Mouse (Mus musculus) MEL (cell line): ENCODE measurements at regions not wholly inside any gene's neighbourhood (a gene's known extent, or its start where the extent isn't known, plus 50 kb on each side); places are given as distances from the start of the nearest gene placed in this dataset.

Experiments
- DNase-seq: peaks from one replicate; pipeline ENCODE4 v3.0.0; 2011; ENCODE audit warnings: low read depth, low spot score
- H3K27ac ChIP-seq: 2 replicates; pipeline ENCODE4 v1.5.1; 2012; ENCODE audit warnings: low read depth, mild to moderate bottlenecking, control low read depth, low read length, moderate library complexity; ENCODE audit not compliant: control insufficient read depth
- H3K27me3 ChIP-seq, 2 experiments: fragments of 150-350 bp in 1 of 2; sonication (generic) in 1 of 2; 2 replicates each; pipeline ENCODE4 v1.6.1; 2012; ENCODE audit warnings: low read length in 2 of 2, mild to moderate bottlenecking in 2 of 2, improper control_type of control experiment in 1 of 2, moderate library complexity in 1 of 2; ENCODE audit not compliant: insufficient read depth in 2 of 2, control insufficient read depth in 1 of 2
- H3K36me3 ChIP-seq, 2 experiments: 2 replicates each; pipeline ENCODE4 v1.6.1; 2012 to 2014; ENCODE audit warnings: low read length in 2 of 2, improper control_type of control experiment in 1 of 2, inconsistent platforms in 1 of 2, mild to moderate bottlenecking in 1 of 2; ENCODE audit not compliant: insufficient read depth in 2 of 2, control insufficient read depth in 1 of 2
- H3K4me1 ChIP-seq, 2 experiments: fragments of 150-350 bp in 1 of 2; sonication (generic) in 1 of 2; 2 replicates each; pipeline ENCODE4 v1.6.1; 2012; ENCODE audit warnings: low read length in 2 of 2, improper control_type of control experiment in 1 of 2, mild to moderate bottlenecking in 1 of 2; ENCODE audit not compliant: insufficient read depth in 2 of 2, control insufficient read depth in 1 of 2
- H3K4me3 ChIP-seq, 2 experiments: fragments of 150-350 bp in 1 of 2; sonication (generic) in 1 of 2; 2 replicates each; pipeline ENCODE4 v1.5.1; 2012; ENCODE audit warnings: low read depth in 2 of 2, low read length in 2 of 2, mild to moderate bottlenecking in 2 of 2, moderate library complexity in 2 of 2, control low read depth in 1 of 2, improper control_type of control experiment in 1 of 2; ENCODE audit not compliant: control insufficient read depth in 1 of 2, insufficient read depth in 1 of 2
- H3K79me2 ChIP-seq: 2 replicates; pipeline ENCODE4 v1.6.1; 2012; ENCODE audit warnings: mild to moderate bottlenecking, low read length, moderate library complexity; ENCODE audit not compliant: control insufficient read depth, poor library complexity, insufficient read depth
- H3K9ac ChIP-seq: 2 replicates; pipeline ENCODE4 v1.6.1; 2012; ENCODE audit warnings: low read depth, mild to moderate bottlenecking, control low read depth, low read length, moderate library complexity; ENCODE audit not compliant: control insufficient read depth, poor library complexity, severe bottlenecking
- H3K9me3 ChIP-seq: fragments of 150-350 bp; sonication (generic); replicated peaks from 2 replicates; pipeline ENCODE4 v1.6.1; 2012; ENCODE audit warnings: mild to moderate bottlenecking, low read length, improper control_type of control experiment, moderate library complexity; ENCODE audit not compliant: insufficient read depth
- CTCF ChIP-seq, 3 experiments: IDR thresholded peaks in 2 of 3; conservative IDR thresholded peaks in 1 of 3; 2 replicates each; pipeline ENCODE4 v1.5.1; 2011 to 2012; ENCODE audit warnings: low read length in 3 of 3, low read depth in 2 of 3, mild to moderate bottlenecking in 2 of 3, improper control_type of control experiment in 1 of 3, inconsistent platforms in 1 of 3, mixed read lengths in 1 of 3, moderate library complexity in 1 of 3; ENCODE audit not compliant: control insufficient read depth in 1 of 3, insufficient read depth in 1 of 3, poor library complexity in 1 of 3, severe bottlenecking in 1 of 3
- E2F4 ChIP-seq: IDR thresholded peaks from 2 replicates; pipeline ENCODE4 v1.6.1; 2011; ENCODE audit warnings: low read depth, low read length, improper control_type of control experiment, borderline replicate concordance
- ETS1 ChIP-seq: IDR thresholded peaks from 2 replicates; pipeline ENCODE4 v1.6.1; 2012; ENCODE audit warnings: low read depth, mild to moderate bottlenecking, inconsistent platforms, low read length, improper control_type of control experiment, moderate library complexity
- GATA1 ChIP-seq: IDR thresholded peaks from 2 replicates; pipeline ENCODE4 v1.6.1; 2011; ENCODE audit warnings: low read depth, low read length, improper control_type of control experiment
- JUND ChIP-seq: IDR thresholded peaks from 2 replicates; pipeline ENCODE4 v1.6.1; 2011; ENCODE audit warnings: low read depth, mild to moderate bottlenecking, improper control_type of control experiment, low read length
- MAX ChIP-seq: IDR thresholded peaks from 2 replicates; pipeline ENCODE4 v1.6.1; 2011; ENCODE audit warnings: low read length, improper control_type of control experiment
- MXI1 ChIP-seq: IDR thresholded peaks from 2 replicates; pipeline ENCODE4 v1.6.1; 2011; ENCODE audit warnings: mild to moderate bottlenecking, low read depth, low read length, improper control_type of control experiment
- MYC ChIP-seq: IDR thresholded peaks from 2 replicates; pipeline ENCODE4 v1.6.1; 2011; ENCODE audit warnings: low read depth, mild to moderate bottlenecking, low read length, improper control_type of control experiment, moderate library complexity
- NRF1 ChIP-seq: IDR thresholded peaks from 2 replicates; pipeline ENCODE4 v1.6.1; 2014; ENCODE audit warnings: low read depth, mild to moderate bottlenecking, inconsistent platforms, low read length, improper control_type of control experiment, moderate library complexity; ENCODE audit not compliant: poor library complexity, insufficient read depth, severe bottlenecking
- POLR2AphosphoS2 ChIP-seq: IDR thresholded peaks from 2 replicates; pipeline ENCODE4 v1.6.1; 2011; ENCODE audit warnings: low read length, improper control_type of control experiment
- RCOR1 ChIP-seq: IDR thresholded peaks from 2 replicates; pipeline ENCODE4 v1.6.1; 2012; ENCODE audit warnings: low read depth, mild to moderate bottlenecking, inconsistent platforms, low read length, improper control_type of control experiment
- TBP ChIP-seq: IDR thresholded peaks from 2 replicates; pipeline ENCODE4 v1.8.0; 2011; ENCODE audit warnings: low read depth, low read length, improper control_type of control experiment
- UBTF ChIP-seq: IDR thresholded peaks from 2 replicates; pipeline ENCODE4 v1.6.1; 2012; ENCODE audit warnings: low read depth, mild to moderate bottlenecking, inconsistent platforms, low read length, improper control_type of control experiment, moderate library complexity, borderline replicate concordance; ENCODE audit not compliant: insufficient read depth
- USF1 ChIP-seq: IDR thresholded peaks from 2 replicates; pipeline ENCODE4 v1.6.1; 2014; ENCODE audit warnings: low read depth, mild to moderate bottlenecking, inconsistent platforms, low read length, improper control_type of control experiment, moderate library complexity
- ZC3H11A ChIP-seq: IDR thresholded peaks from 2 replicates; pipeline ENCODE4 v1.6.1; 2012; ENCODE audit warnings: low read depth, mild to moderate bottlenecking, inconsistent platforms, low read length, improper control_type of control experiment
- ZKSCAN1 ChIP-seq: IDR thresholded peaks from 2 replicates; pipeline ENCODE4 v1.6.1; 2012; ENCODE audit warnings: low read depth, mild to moderate bottlenecking, inconsistent platforms, low read length, improper control_type of control experiment, moderate library complexity

DNA sequence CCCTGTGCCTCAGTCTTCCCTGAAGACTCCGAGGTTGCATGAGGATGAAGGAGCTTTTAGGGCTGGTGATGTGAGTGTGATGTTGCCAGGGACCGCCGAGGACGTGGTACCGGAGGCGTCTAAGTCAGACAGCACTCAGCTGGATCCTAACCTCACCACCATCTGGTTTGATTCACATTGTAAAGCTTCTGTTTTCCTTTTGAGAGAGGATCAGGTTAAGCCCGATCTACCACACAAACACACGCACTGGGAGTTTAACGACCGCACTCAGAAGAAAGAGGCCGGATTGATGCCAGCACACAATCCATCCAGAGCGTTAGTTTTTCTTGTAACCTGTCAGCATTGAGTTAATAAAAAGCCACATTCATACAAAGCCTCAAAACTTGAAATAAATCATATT is 371.9 kb downstream of the Cog6 start:
- TF ChIP-seq MYC (no peak), POLR2AphosphoS2 (no peak), ZKSCAN1 (no peak), UBTF (no peak)
- Histone ChIP-seq H3K9ac (no peak overlapping the region), H3K4me3 (no peak overlapping the region), H3K9me3 (no peaks in the 10 kb centered on the region), H3K79me2 (no peaks in the 10 kb centered on the region), H3K36me3 (no peaks in the 10 kb centered on the region), H3K27me3 (no peaks in the 10 kb centered on the region), H3K4me1 (no peaks in the 10 kb centered on the region), H3K27ac (no peak overlapping the region)
- DNase-seq, result no peak

DNA sequence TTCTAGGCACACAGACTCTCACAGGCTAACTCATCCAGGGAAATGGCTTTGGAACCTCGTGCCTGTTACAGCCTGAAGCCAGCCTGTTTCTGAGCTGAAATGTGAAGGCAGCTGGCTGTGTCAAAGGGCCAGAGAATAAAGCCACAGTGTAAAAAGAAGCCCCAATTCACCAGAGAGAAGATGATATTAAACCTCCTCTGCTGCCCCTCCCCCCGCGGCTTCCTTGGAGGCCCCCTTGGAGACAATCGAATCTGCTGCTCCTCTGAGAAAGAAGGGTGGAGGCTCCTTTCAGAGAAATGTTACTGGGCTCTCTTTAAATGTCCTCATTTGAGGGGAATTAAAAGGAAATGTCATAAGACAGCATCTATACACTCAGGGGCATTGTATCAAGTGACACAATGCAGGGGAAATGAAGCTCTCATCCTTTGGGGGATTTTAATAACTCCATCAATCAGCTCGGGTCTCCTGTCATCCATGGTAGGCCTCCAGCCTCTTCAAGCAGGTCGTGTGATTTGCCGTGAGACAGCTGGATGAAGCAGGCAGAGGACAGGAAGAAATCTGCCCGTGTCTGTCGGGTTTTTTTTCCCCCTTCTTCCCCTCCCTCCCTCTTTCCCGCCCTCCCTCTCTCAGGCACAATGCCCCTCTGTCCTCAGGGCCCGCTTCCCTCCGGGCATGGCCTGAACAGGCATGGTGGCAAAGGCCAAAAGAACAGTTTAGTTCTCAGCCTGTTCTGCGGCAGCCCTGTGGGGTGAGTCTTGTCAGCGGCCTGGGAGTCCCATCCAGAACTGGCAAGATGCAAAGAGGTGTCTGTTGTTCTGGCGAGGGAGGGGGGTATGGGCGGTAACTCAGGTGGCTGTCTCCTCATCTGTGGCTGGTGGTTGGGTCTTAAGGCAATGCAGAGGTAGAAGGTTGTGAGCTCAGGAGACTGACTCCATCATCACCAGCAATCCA is 372.6 kb downstream of the Cog6 start:
- no peaks in the 10 kb centered on the region for H3K27me3 ChIP-seq
- no peaks in the 10 kb centered on the region for H3K4me1 ChIP-seq
- no peak overlapping the region for H3K9ac ChIP-seq
- TF ChIP-seq ZC3H11A (no peak), MAX (no peak), E2F4 (no peak), GATA1 (no peak), USF1 (no peak), NRF1 (no peak)
- TF ChIP-seq, all 39 proteins: peak for 0
- H3K79me2 ChIP-seq, result no peaks in the 10 kb centered on the region
- H3K9me3 ChIP-seq, result no peaks in the 10 kb centered on the region
- H3K36me3 ChIP-seq, result no peaks in the 10 kb centered on the region
- no peak overlapping the region for H3K27ac ChIP-seq
- DNase-seq, result no peak
- no peak overlapping the region for H3K4me3 ChIP-seq

DNA sequence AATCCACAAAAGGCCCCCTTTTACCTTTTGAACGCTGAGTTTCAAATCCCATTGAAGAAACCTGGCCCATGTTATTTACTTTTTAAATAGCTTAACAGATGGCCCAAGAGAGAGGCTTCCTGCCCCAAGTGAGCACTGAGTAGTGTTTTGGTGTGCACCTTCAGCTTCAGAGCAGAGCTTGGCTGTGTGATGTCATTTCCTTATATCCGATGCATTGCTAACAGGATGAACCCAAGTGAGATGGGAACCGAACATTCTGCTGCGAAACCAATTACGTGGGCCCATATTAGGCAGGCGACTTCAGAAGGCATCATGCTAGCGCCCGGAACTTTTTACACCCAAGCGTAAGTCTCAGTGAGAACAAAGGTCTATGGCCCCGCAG is 373.2 kb downstream of the Cog6 start:
- no peak overlapping the region for H3K9ac ChIP-seq
- no peaks in the 10 kb centered on the region for H3K36me3 ChIP-seq
- no peak overlapping the region for H3K27ac ChIP-seq
- H3K79me2 ChIP-seq, result no peaks in the 10 kb centered on the region
- H3K9me3 ChIP-seq, result no peaks in the 10 kb centered on the region
- TF ChIP-seq MXI1, result no peak
- TF ChIP-seq JUND, result no peak
- no peak for TF ChIP-seq UBTF
- TF ChIP-seq CTCF (IDR thresholded peaks at IDR 0.05 in 2 of 3, conservative IDR thresholded peaks at IDR 0.05 in 1 of 3; ENCODE audit: control insufficient read depth in 1 of 3, insufficient read depth in 1 of 3, low read depth in 2 of 3, low read length in 3 of 3, poor library complexity in 1 of 3, severe bottlenecking in 1 of 3), result no peak
- TF ChIP-seq TBP, result no peak
- TF ChIP-seq RCOR1, result no peak
- no peak for TF ChIP-seq ETS1
- TF ChIP-seq USF1, result no peak
- TF ChIP-seq, all 39 proteins: peak for 0
- Histone ChIP-seq H3K27me3 (no peaks in the 10 kb centered on the region), H3K4me3 (no peak overlapping the region), H3K4me1 (no peaks in the 10 kb centered on the region)
- no peak for DNase-seq
